Mouse (Mus musculus): ENCODE measurements at regions not wholly inside any gene's neighbourhood (a gene's known extent, or its start where the extent isn't known, plus 50 kb on each side); places are given as distances from the start of the nearest gene placed in this dataset.

DNA sequence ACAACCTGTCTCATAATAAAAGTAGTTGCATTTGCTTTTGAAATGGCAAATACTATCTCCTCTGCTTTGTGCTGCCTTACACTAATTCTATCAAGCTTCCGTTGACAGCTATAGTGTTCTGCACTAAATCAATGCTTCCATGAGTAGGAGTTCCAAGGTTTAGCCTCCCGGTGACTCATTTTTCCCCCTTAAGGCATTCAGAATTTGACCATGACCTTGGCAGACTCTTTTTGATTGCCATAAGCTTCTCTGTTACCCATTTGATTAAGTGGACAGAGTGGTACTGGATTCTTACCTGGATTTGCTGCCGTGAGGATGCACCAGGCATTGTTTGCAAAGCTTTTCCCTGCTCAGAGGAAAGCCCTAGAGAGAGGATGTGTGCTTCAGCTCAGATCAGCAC is 66.5 kb upstream of the Sel1l start:
- 86% methylated on average over 3 of the region's 3 CpGs for WGBS
- no peaks in the 10 kb centered on the region for H3K36me3 ChIP-seq (ENCODE audit: control insufficient read depth, insufficient read depth, low read length)
- ATAC-seq (ENCODE audit: low FRiP score) (no peak), DNase-seq (ENCODE audit: low spot score) (no peak)
- no peak overlapping the region for H3K9ac ChIP-seq (ENCODE audit: low read depth, low read length)
- no peaks in the 10 kb centered on the region for H3K9me3 ChIP-seq (ENCODE audit: control insufficient read depth, low read length)
- no peak overlapping the region for H3K4me2 ChIP-seq (replicated peaks; ENCODE audit: low read depth, low read length)
- H3K27ac ChIP-seq (ENCODE audit: low read depth, low read length) = no peak overlapping the region
- no peaks in the 10 kb centered on the region for H3K27me3 ChIP-seq (ENCODE audit: control insufficient read depth, insufficient read depth, low read length)
- H3K4me1 ChIP-seq (replicated peaks; ENCODE audit: control insufficient read depth, insufficient read depth, low read length) = no peaks in the 10 kb centered on the region
- H3K4me3 ChIP-seq (ENCODE audit: low read depth, low read length) = no peak overlapping the region

DNA sequence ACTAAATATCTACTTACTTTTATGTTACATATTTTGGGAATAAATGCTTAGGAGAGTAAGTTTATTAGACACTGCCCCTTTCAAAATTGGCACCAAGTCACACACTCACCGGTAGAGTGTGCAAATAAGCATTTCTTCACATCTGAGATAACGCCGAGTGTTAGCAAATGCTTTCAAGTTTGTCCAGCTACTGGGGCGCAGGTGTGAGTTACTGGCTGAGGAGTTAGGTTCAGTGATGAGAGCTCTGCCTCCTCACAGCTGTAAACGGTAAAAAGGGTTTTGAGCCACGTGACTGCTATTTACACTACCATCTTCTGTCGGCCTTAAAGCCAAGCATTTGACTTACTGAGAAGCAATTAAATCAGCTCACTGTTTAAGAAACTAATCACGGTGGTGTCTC is 61.6 kb upstream of the Sel1l start:
- H3K27ac ChIP-seq (ENCODE audit: low read depth, low read length) = no peak overlapping the region
- no peaks in the 10 kb centered on the region for H3K27me3 ChIP-seq (ENCODE audit: control insufficient read depth, insufficient read depth, low read length)
- 83% methylated on average over 8 of the region's 8 CpGs for WGBS
- no peak for ATAC-seq (ENCODE audit: low FRiP score)
- H3K4me2 ChIP-seq (replicated peaks; ENCODE audit: low read depth, low read length) = no peak overlapping the region
- no peaks in the 10 kb centered on the region for H3K36me3 ChIP-seq (ENCODE audit: control insufficient read depth, insufficient read depth, low read length)
- DNase-seq (ENCODE audit: low spot score) = no peak
- H3K9ac ChIP-seq (ENCODE audit: low read depth, low read length) = no peak overlapping the region
- no peaks in the 10 kb centered on the region for H3K9me3 ChIP-seq (ENCODE audit: control insufficient read depth, low read length)
- no peak overlapping the region for H3K4me3 ChIP-seq (ENCODE audit: low read depth, low read length)
- H3K4me1 ChIP-seq (replicated peaks; ENCODE audit: control insufficient read depth, insufficient read depth, low read length) = no peaks in the 10 kb centered on the region

Measured in hindbrain, embryonic 11.5 days (tissue).